Mouse (Mus musculus) cerebellum, adult 11 months (tissue): ENCODE results near the gene Tbce.
"Not testable (repeated sequence)": the region's sequence is repeated elsewhere in the genome, so short reads cannot be mapped to it uniquely, and the experiment has no call there.

Experiments
- DNase-seq: peaks from one replicate; pipeline ENCODE4 v3.0.0; 2022

The Tbce gene

DNA sequence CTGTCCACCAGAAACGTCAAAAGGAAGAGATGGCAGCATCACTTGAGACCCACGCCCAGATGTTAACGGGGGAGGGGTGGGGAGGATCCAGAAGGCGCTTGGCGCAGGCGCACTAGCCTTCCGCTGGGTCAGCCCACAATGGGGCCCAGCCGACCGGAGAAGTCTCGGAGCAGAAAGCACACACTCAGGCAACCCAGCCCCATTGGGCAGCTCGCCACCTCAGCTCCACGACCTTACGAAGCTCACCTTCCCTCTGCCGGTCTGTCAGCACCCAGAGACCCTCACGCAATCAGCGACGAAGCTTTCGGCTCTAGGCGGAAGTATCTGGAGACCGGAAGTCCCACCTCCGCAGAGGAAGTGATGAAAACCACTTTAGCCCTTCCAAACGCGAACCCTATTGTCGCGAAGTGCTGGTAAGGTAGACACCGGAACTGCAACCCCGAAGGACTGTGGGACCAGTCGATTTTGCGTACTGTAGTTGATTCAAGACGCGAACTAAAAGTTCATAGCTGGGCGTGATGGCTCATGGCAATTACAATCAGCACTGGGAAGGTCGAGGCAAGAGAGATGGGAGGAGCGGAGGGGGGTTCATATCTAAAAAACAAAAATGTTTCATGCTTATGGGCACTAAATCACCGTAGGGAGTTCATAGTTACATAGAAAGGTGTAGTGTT is at the start of gene Tbce:
Gene Tbce (minus strand): TSS at position 347 of the 674 bp plus-strand sequence.
- DNase-seq: peak; percentile 88

DNA sequence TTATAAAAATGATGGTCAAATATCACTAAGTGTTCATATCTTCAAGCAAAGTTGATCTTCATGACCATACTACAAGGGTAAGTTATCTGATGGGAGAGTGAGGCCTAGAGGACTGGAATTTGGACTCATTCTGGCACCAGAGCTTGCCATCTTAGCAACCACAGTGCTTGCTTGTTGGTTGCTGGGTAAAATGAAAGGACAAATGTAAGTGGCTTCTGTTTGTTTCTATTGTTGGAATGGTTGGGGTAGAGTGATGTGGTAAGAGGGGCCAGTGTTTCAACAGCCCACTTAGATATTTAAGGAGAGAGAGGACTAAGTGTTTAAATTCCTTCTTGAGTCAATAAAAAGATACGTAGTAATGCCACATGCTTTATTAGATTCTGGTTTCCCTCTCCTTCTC is 49.2 kb upstream of the Tbce start:
- DNase-seq: no peak

DNA sequence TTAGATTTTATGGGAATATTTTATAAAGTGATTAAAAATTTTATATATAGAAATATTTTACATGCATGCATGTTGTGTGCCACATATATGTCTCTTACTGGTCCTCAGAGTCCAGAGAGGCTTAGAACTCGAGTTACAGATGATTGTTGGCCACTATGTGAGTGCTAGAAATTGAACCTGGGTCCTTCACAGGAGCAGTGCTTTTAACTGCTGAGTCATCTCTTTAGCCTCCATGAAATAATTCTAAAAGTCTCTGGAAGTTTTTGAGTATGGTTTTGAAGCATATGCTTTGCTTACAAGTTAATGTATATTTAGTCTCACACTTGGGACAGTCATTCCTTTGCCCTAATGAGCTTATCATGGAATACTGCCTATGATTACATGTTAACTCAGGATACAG is 35.9 kb upstream of the Tbce start:
- DNase-seq: no peak

DNA sequence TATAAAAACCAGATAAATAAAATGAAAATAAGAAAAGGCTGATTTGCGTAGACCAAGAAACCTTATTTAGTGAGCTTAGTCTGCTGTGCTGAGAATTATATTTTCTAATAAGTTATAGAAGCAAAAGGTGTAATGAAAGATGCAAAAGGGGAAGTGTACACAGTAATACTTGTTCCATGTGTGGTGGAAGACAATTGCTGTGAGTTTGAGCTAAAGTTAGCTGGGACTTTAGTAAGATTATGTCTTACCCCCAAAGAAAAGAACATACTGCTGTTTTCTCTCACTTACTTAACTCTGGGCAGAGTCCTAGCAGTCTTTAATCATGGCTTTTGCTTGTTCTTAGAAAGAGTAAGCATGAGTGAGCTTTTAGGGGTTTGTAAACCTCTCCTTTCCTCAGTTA is 34.9 kb upstream of the Tbce start:
- no peak for DNase-seq

DNA sequence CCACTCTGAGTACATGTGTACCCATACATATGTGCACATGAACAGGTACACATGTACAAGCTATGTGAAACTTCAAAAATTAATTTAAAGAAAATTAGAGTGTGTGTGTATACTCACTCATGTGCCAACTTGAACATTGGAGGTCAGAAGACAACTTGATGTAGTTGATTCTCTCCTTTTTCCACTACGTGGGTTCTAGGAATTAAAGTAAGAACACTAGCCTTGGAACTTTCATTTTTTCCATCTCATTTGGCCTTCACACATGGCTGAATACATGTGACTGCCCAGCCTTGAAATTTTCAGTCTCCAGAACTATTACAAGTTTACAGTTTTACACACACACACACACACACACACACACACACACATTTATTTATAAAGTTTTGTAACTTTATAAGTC is 29.9 kb upstream of the Tbce start:
- DNase-seq: no peak

DNA sequence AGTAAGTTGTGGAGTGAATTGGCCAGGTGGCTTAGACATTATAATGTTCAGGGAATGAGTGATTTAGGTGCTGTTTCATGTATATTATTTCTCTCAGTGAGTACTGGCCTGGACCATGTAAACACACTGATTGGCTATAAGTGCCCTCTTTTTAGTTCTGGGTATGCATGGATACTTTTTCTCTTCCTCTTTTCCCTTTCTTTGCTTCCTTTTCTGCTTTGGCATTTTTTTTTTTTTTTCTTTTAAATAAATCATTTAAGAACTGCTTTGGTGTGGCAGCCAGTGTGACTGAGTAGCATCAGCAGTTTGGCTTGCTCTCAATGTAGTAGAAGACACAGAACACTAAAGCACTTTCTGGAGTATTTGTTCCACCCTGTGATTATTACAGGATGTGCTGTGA is 28.6 kb upstream of the Tbce start:
- no peak for DNase-seq

DNA sequence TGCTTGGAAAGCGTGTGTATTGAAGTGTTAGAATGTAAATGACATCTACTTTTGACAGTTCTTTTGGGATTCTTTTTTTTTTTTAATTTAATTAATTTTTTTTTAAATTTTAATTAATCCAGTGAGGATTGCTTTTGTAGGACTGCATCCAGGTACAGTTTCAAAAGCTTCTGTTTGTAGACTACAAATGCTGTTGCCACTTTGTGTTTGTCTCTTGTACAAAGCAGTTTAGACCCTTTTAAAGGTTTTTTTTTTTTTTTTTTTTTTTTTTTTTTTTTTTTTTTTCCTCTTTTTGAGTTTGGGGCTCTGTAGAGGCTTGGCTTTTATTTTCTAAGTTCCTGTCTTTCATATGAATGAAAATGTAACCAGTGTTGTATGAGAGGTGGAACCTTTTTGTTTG is 26.3 kb upstream of the Tbce start:
- DNase-seq: no peak

DNA sequence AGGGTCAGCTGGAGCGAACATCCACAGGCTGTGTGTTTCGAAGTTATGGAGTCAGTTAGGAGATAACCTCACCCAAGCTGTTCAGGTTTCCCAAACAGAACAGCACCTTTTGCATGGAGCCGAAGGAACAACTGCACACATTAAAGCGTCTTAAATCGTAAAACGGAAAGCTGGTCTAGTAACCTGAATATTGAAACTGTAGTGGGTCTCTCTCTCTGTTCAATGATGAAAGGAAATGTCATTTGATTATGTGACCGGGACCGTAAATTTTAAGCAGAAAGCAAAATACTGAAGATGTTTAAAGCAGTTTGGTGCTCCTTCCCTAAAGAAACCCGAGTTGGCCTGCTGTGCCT is 25.6 kb upstream of the Tbce start:
- no peak for DNase-seq

DNA sequence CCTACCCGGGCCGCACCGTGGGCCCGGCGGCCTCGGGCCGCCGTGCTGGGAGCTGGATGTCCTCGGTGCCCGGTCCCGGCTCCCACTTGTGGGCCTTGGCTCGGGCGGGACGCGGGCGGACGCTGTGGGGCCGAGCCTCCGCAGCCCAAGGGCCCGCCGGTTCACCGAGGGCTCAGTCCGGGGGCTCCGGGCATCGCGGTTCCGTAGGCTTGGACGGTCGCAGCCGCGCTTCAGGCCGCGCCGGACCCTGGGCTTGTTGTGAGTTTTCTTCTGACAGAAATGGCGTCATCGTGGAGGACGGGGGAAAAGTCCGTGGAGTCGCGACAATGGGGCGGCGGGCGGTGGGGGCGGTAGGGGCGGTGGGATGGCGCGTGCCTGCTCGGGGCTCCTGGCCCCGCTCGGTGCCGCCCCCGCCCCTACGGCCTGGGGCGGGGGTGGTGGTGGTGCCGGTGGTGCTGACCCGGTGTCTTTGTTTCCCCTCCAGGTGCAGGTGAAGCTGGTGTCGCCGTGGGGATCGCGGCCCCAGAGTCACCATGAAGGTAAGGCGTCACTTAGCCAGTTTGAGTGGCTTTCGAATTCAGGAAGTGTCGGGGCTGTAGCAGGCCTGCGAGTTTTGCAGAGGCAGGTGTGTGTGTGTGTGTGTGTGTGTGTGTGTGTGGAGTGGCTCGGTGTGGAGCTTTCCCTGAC is 25.0 kb upstream of the Tbce start:
- peak; percentile 39 for DNase-seq

DNA sequence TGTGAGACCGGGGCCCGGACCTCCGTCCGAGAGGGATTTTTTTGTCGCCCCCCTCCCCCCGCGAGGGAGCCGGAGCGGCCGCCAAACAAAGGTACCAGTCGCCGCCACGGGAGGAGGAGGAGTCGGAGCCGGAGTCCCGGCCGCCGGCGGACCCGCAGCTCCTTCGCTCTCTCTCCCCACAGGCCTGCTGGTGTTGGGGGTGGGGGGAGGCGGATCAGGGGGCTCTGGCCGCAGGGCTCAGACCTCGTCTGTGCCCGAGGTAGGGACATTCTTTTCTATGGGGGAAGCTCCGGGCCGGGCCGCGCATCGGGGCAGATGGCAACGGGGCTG is 24.5 kb upstream of the Tbce start:
- no peak for DNase-seq

DNA sequence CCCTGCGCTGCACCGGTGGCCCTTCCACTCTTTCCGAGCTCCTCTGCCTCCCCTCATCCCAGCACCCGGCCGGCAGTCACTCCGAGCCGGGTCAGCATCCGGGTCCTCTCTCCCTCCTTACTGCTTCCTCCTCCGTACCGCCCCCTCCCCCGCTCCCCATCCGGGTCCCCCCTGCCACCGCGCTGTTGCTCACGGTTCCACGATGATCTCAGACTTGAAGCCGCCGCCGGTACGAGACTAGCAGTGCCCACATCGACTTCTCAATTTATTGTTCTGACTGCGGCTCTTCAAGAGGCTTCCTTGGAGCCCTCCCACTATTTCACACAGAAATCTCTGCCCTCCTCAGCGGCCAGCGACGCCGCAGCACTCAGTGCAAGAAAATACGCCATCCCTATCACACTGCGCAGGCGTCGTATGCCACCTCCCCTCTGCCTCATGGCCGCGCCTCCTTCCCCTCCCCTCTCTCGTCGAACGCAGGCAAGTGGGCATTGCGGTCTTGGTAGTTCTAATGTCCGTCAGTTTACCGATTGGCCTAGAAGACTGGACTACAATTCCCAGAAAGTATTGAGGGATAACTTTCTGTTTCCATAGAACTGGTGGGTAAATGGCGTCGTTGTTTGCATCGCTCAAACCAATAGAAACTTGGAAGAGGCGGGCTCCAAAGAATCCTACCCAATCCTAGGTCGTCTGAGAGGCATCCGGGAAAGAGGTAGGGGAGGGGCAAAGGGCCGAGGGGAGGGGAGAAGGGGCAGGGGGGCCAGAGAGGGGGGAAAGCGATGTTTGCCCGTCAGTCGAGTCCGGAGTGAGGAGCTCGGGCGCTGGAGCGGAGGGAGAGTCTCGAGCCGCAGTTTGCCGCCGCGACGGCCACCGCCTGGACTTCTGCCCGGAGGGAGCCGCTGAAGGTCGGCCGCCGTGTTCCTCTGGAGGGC is 23.8 kb upstream of the Tbce start, which contains the start of the genes Arid4b and Ggps1:
Gene Arid4b (plus strand): TSS at position 220 of the 929 bp plus-strand sequence.
Gene Ggps1 (minus strand): TSS at position 476 of the 929 bp plus-strand sequence.
- DNase-seq: peak; percentile 96

DNA sequence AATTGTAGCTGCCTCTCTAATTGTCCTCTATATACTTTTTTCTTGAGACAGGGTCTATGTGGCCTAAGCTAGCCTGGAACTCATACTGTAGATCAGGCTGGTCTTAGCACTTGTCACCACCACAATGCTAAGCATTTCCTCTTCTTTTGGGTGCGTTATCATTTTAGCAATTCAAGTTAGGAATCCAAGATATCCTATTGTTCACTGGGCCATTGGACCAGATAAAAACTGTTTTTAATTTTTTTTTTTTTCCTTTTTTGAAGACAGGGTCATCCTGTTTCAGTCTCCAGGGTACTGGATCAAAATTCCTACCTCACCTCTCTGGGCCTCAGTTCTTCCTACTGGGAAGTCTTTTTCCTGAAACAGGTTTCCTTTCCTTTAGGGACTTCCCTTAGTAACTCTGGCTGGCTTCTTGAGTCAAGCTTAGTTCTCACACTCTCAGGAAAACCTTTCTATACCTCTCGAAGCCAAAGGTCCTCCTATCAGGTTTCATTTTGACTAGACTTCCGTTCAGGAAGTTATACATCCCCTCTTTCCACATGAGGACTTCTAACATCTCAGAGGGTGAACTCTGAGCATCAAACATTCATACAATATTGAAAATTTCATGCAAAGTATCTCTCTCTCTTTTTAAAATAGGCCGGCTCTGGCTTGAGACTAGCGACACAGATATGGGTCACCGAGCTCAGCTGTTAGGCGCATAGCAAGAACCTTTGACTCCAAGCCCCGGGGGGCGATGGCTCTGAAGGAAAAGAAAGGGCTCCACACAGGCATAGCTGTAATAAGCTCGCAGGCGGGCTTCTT is 23.0 kb upstream of the Tbce start:
- DNase-seq: no peak

DNA sequence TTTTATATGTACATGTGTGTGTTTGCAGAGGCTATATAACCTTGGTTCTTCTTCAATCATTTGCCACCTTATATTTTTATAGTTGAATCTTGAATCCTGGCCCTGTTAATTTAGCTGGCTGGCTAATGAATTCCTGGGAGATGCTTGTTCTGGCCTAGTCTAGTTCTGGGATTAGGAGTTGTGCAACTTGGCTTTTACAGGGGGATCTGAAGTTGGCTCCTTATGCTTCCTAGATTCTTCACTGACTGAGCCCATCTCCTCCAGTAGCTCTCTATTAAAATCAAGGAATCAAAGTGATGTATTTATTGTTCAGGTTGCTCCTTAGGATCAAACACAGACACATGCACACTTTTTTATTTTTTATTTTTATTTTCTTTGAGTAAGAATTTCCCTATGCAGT is 20.1 kb upstream of the Tbce start:
- DNase-seq: no peak

DNA sequence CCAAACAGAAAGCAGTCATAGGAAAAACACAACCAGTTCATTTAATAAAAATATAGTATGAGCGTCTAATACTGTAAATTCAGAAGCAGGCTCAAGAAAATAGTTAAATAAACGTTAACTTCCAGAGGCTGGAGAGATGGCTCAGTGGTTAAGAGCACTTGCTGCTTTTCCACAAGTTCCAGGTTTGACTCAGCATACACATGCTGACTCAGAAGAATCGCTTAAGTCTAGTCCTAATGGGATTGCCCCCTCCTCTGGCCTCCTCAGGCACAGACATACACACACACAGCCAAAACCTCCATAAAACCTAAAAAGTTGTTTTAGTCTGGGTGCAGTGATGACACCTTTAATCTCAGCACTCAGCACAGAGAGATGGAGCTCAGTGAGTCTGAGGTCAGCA is 17.4 kb upstream of the Tbce start:
- DNase-seq: no peak

DNA sequence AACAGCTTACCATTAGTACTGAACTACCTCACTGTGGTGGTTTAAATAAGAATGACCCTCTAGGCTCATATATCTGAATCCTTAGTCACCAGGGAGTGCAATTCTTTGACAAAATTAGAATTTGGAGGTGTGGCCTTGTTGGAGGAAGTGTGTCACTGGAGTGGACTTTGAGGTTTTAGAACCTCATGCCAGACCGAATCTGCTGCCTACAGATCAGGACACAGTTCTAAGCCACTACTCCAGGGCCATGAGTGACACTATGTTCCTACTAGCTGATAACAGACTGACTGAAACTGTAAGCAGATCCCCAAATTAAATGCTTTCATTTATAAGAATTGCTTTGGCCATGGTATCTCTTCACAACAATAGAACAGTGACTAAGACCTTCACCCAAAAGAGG is 10.4 kb upstream of the Tbce start:
- DNase-seq: no peak

DNA sequence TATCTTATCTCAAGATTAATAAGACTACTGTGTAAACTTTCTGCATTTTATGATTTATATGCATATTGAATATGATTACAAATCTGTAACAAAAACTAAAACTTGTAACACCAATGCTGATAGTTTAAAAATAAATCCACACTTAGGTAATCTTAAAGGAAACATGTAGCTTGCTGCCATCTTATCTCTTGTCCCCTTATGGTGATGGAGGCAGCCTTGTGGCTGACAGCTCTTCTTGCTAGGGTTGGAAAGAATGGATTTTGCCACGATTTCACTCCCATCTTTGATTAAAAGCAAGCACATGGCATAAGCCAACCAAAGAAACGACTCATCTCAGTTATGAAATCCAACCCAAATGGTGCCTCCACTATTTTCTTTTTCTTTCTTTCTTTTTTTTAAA is 5.1 kb upstream of the Tbce start:
- DNase-seq: no peak

DNA sequence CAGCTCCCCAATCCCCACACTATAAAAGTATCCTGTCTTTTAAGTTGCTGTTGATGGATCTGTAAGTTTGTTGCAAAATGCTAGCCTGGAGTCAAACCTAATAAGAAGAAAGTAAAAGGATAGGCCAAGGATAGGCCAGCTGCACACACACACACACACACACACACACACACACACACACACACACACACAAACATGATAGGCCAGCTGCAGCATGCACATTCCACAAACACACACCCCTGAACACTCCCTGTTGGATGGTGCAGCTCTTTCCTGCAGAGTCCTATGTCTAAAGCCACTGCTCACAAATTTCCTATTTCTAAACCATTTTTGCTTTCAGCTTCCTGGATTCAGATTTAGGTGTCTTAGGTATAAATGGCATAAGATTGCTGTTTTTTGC is 4.4 kb upstream of the Tbce start:
- no peak for DNase-seq

DNA sequence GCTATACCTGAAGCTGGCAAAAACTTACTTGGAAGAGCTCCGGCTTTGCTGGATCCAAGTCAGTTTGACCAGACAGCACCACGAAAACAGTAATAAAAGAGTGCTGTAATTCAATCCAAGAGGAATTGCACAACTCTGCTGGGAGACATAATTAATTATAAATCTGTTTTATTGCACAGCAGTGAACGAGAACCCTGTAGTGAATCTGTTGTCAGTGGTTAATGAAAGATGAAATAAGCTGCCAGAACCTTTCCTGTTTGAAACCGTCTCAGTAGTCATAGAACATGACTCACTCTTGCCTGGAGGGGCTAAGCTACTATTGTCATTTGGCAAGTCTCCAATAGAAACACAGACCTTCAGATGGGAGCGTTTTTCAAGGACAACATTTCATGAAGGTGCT is 748 bp upstream of the Tbce start:
- no peak for DNase-seq

DNA sequence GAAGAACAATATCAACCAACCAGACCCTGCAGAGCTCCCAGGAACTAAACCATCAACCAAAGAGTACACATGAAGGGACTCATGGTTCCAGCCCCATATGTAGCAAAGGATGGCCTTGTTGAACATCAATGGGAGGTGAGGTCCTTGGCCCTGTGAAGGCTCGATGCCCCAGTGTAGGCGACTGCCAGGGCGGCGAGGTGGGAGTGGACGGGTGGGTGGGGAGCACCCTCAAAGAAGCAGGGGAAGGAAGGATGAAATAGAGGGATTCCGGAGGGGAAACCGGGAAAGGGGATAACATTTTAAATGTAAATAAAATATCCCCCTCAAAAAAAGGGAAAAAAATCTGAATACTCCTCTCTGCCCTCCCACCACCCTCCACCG is 537 bp downstream of the Tbce start:
- no peak for DNase-seq

DNA sequence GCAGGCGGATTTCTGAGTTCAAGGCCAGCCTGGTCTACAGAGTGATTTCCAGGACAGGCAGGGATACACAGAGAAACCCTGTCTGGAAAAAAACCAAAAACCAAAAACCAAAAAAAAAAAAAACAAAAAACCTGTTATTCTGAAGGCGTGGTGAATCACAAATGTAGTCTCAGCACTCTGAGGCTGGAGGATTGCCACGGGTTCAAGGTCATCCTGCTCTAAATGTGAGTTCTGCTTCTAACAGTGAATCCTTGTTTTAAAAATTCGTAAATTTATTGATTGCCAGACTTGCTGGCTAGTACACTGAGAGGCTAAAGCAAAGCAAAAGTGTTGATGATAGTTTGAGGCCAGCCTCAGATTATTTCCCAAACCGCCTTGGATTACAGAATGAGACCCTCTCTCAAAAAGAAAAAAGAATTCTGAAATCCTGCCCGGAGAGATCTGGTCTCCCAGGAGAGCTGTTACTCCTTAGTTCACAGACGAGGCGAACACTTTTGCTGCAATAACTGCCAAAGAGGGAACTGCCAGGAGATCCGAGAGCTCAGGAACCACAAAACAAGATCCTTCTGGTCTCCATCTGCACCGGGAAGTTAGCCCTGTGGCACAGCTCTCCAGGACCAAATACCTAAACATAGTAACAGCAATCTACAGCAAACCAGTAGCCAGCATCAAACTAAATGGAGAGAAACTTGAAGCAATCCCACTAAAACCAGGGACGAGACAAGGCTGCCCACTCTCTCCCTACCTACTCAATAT is 3.4 kb downstream of the Tbce start:
- no peak for DNase-seq

DNA sequence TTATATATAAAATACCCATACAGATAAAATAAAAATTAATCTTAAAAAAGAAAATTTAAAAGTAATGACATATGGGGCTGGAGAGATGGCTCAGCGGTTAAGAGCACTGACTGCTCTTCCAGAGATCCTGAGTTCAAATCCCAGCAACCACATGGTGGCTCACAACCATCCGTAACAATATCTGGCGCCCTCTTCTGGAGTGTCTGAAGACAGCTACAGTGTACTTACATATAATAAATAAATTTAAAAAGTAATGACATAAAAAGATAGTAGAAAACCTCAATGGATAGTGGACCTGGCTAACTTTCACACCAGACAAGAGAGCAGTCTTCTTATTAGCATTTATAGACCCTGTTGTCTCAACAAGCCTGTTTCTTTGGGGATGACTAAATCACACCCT is 4.1 kb downstream of the Tbce start:
- not testable (repeated sequence) for DNase-seq

DNA sequence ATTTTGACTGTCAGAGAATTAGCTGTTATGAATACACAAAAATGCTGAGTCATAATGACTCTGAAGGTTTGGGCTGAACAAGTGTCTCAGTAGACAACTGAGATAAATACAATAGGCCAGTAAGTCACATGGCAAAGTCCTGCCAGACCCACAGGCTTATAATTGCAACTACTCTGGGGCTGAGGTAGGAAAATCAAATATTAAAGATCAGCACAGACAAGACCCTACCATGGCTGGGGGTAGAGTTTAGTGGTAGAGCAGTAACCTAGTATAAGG is 5.4 kb downstream of the Tbce start:
- no peak for DNase-seq
